Mouse (Mus musculus) mature B cell (primary cell): ENCODE measurements at regions not wholly inside any gene's neighbourhood (a gene's known extent, or its start where the extent isn't known, plus 50 kb on each side); places are given as distances from the start of the nearest gene placed in this dataset.

Experiments used
- in situ Hi-C: fragments of 300-500 bp; cut with MboI; formaldehyde crosslinking; loops from 2 replicates; pipeline ENCODE4 v1.14.3; 2019

GRCm38 (mm10) chr4:106225184-106225862 is 90.7 kb upstream of the Usp24 start:
- in situ Hi-C loops, result no loop called here

DNA sequence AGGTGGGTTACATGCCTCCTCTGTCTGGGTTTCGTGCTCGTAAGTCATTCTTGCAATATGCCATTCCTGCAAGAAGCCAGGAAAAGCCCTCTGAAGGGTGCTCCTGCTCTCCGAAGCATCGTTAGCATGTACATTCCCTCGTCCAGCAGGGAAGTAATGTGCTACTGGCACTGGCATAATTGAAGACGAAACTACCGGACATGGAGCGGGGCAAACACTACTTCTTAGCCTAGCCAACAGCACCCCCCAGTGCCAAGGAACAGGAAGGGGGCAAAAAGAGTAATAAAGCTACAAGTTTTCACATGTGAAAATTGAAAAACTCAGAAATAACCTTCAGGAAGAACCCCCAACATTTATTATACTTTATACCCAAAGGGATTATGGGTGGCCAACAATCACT is 88.6 kb upstream of the Usp24 start:
- in situ Hi-C loops, result no loop called here

DNA sequence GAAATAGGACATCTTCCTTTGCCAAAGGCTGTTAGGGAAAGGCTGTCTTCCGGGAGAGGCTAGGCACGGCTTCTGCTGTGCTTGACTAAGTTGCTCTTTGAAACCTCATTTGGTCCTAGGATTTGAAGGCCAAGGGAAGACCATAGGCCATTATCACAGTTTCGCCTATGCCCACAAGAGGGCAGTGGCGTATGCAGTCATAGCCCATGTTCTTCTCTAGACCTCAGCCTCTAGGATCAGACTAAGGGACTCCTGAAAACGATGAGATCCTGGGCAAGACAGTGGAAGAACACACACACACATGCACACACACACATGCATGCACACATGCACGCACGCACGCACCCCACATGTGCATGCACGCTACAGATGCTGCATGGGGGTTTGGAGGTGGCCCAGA is 87.5 kb upstream of the Usp24 start:
- in situ Hi-C loops, result no loop called here

DNA sequence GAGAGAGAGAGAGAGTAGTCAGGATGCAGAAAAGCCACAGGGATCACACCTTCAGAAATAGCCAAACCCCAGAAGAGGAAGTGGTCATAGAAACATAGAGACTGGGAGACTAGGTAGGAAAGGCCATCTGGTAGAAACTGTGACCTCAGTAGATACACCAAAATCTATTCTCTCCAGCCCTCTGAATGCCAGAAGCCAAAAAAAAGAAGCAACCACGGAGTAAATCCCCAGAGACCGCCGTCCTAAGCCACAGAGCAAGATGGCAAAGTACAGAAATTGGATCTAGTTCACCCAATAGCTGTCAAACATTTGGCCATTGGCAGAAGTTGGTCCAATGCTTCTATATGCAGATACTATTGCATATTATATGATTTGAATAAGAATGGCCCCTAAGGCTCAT is 86.5 kb upstream of the Usp24 start:
- in situ Hi-C loops, result no loop called here

- in situ Hi-C loops, result no loop called here
Measured at GRCm38 (mm10) chr4:106232499-106232970, 83.5 kb upstream of the Usp24 start.

GRCm38 (mm10) chr4:106244384-106244819 is 71.6 kb upstream of the Usp24 start:
- in situ Hi-C loops, result no loop called here

DNA sequence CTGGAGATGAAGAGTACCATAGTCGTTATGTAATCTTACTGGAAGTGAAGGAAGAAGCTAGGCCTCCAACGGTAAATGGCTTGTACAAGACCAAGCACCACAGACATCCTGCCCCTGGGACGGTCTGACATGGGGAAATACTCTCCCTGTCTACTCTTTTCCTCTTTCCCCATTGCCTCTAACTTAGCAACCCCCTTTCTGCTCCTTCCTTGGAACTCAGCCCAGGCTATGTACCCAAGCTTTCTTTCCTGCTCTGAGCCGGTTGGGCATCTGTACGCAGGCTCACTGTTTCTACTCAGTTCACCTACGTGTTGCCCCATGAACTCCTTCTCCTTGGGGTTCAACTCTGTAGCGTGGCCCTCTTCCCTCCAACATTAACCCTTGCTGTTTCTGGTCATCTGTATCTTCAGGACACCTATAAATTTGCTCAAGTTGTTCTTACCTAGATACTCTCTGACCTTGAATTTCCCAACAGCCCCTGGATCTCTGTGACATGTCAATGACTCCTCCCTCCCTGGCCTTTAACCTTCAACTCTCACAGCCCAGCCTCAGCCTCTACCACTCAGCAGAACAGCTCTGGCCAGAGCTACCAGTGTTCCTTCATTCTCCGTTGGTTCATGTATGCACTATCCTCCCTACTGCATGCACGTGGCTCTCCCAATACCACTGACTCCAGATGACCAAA is 71.0 kb upstream of the Usp24 start:
- in situ Hi-C loops, result no loop called here

- in situ Hi-C loops, result no loop called here
Measured at GRCm38 (mm10) chr4:106246695-106247094, 69.3 kb upstream of the Usp24 start.

DNA sequence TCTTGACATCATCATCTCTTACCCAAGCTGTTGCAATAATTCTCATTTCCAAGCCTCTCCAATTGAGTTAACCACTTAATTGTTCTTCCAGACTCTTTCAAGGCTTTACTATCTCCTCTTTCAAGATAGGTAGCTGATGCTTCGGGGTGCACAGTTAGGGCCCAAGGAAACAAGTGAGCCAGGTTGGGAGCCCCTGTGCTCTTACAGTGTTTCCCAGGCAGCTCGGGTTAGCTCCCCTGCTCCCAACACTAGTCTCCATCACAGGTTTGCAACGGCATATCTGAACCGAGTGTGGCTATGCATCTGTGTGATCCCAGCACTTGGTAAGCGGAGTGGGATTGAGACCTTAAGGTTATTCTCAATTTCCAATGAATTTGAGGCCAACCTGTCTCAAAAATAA is 68.6 kb upstream of the Usp24 start:
- in situ Hi-C loops, result no loop called here

- in situ Hi-C loops, result no loop called here
Measured at GRCm38 (mm10) chr4:106248272-106248671, 67.7 kb upstream of the Usp24 start.

DNA sequence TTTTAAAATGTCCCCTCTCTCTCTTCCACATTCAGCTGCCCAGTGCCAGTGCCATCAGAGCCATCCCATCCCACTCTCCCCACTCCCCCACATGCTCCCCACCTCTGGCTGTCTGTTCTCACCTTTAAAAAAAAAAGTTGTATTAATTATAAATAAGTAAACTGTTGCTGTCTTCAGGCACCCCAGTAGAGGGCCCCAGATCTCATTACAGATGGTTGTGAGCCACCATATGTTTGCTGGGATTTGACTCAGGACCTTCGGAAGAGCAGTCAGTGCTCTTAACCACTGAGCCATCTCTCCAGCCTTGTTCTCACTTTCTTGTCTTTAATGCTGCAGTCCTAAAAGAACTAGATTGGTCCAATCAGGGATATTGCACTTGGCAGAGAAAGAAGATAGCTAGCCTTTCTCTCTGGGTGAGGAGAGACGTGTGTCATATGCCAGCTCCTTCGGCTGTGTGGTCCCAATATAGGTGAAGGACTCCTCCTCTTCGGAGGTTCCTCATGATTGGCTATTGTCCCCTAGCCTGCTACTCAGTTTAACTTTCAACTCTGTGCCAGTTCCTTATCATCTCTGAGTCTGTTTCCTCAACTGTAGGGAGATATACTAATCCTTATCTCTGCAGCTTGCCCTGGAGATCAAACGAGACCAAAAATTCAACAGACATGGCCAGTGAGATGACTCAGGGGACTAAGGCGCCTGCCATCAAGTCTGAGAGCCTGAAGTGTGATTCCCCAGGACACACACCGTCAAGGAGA is 66.8 kb upstream of the Usp24 start:
- in situ Hi-C loops, result no loop called here

GRCm38 (mm10) chr4:106250048-106250447 is 66.0 kb upstream of the Usp24 start:
- in situ Hi-C loops, result no loop called here

GRCm38 (mm10) chr4:106251430-106251829 is 64.6 kb upstream of the Usp24 start:
- in situ Hi-C loops, result no loop called here

GRCm38 (mm10) chr4:106252946-106253345 is 63.1 kb upstream of the Usp24 start:
- in situ Hi-C loops, result no loop called here

- in situ Hi-C loops, result no loop called here
Measured at GRCm38 (mm10) chr4:106254761-106255475, 61.1 kb upstream of the Usp24 start.

GRCm38 (mm10) chr4:106255959-106256609 is 59.9 kb upstream of the Usp24 start:
- in situ Hi-C loops, result no loop called here

GRCm38 (mm10) chr4:106261404-106261803 is 54.6 kb upstream of the Usp24 start:
- in situ Hi-C loops, result no loop called here

GRCm38 (mm10) chr4:106261901-106262560 is 54.0 kb upstream of the Usp24 start:
- in situ Hi-C loops, result no loop called here

DNA sequence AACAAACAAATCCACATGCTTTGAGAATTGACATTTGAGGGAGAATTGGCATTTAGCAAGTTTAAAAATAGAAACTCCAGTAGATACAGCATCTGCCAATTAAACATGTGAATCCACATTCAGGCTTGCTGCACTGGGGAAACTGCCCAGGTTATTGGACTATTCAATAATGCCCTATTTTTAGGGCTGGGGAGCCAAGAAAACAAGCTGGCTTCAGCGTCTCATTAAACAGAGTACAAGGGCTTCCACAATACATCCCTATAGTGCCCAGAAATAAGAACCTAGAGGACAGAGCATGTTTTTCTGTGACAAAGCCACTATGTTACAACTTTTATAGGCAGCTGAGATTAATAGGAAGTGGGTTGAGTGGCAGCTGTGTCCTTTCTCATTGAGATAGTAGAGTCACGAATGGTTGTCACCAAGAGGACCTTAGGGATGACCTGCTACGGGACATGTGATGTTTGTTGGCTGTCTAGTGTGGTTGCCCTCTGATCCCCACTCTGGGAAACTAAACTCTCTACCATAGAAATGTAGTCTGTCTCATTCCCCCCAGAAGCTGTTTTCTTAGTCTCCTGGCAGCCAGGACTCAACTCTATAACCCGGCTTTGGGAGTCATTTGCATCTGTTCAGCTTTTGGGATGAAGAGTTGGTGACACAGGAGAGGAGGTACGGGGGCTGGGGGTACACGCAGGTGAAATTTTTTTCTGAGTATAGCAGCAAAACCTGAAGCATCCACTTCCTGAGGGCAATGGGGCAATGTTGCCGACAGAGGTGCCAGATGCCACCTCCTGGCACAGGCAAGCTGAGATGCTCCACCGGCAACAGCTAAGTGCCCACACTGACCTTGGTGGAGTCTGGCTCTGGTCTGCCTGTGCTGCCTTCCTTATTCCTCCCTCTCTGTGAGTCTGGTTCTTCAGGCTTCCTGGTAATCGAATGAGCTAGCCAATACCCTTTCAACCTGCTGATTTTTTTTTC is 53.0 kb upstream of the Usp24 start:
- in situ Hi-C loops, result no loop called here
